Mouse (Mus musculus): ENCODE data around the gene Gpr156. TPM values are rescaled to one million over a fixed set of nuclear protein-coding genes. Genes with fewer than 3 reads are reported as not detected.

The Gpr156 gene
- polyA plus RNA-seq, 1 experiment from 2014 or later = 5.1 TPM

GRCm38 (mm10) chr16:37878951-37879505, 37.3 kb upstream of the Gpr156 start:
- Histone ChIP-seq H3K9ac (ENCODE audit: low read depth, low read length) (no peak overlapping the region), H3K27me3 (ENCODE audit: control insufficient read depth, insufficient read depth, low read depth, low read length) (no peaks in the 10 kb centered on the region), H3K27ac (ENCODE audit: low read length) (no peak overlapping the region), H3K36me3 (ENCODE audit: control insufficient read depth, insufficient read depth, low read length) (peaks cover 29% of the 10 kb centered on the region), H3K4me1 (ENCODE audit: control insufficient read depth, insufficient read depth, low read length) (no peaks in the 10 kb centered on the region), H3K4me3 (ENCODE audit: low read depth, low read length) (no peak overlapping the region), H3K9me3 (replicated peaks; ENCODE audit: control insufficient read depth, low read length, poor library complexity, severe bottlenecking) (no peaks in the 10 kb centered on the region), H3K4me2 (ENCODE audit: low read length) (no peak overlapping the region)
- no peak for ATAC-seq
- 86% methylated on average over 7 of the region's 7 CpGs for WGBS

- no peak for ATAC-seq
- Histone ChIP-seq H3K27ac (ENCODE audit: low read length) (no peak overlapping the region), H3K9me3 (replicated peaks; ENCODE audit: control insufficient read depth, low read length, poor library complexity, severe bottlenecking) (no peaks in the 10 kb centered on the region), H3K27me3 (ENCODE audit: control insufficient read depth, insufficient read depth, low read depth, low read length) (no peaks in the 10 kb centered on the region), H3K4me1 (ENCODE audit: control insufficient read depth, insufficient read depth, low read length) (no peaks in the 10 kb centered on the region), H3K4me3 (ENCODE audit: low read depth, low read length) (no peak overlapping the region), H3K36me3 (ENCODE audit: control insufficient read depth, insufficient read depth, low read length) (peaks cover 29% of the 10 kb centered on the region), H3K4me2 (ENCODE audit: low read length) (no peak overlapping the region), H3K9ac (ENCODE audit: low read depth, low read length) (no peak overlapping the region)
- WGBS = 96% methylated on average over 4 of the region's 4 CpGs
Observed at GRCm38 (mm10) chr16:37879750-37880419, 36.4 kb upstream of the Gpr156 start.

GRCm38 (mm10) chr16:37881168-37881567, 35.1 kb upstream of the Gpr156 start:
- Histone ChIP-seq H3K27me3 (ENCODE audit: control insufficient read depth, insufficient read depth, low read depth, low read length) (no peaks in the 10 kb centered on the region), H3K4me3 (ENCODE audit: low read depth, low read length) (no peak overlapping the region), H3K36me3 (ENCODE audit: control insufficient read depth, insufficient read depth, low read length) (peaks cover 29% of the 10 kb centered on the region), H3K4me1 (ENCODE audit: control insufficient read depth, insufficient read depth, low read length) (no peaks in the 10 kb centered on the region), H3K27ac (ENCODE audit: low read length) (no peak overlapping the region), H3K4me2 (ENCODE audit: low read length) (no peak overlapping the region), H3K9me3 (replicated peaks; ENCODE audit: control insufficient read depth, low read length, poor library complexity, severe bottlenecking) (no peaks in the 10 kb centered on the region), H3K9ac (ENCODE audit: low read depth, low read length) (no peak overlapping the region)
- no peak for ATAC-seq
- 90% methylated on average over 2 of the region's 2 CpGs for WGBS

GRCm38 (mm10) chr16:37888986-37889385, 27.3 kb upstream of the Gpr156 start:
- WGBS = 89% methylated on average over 3 of the region's 3 CpGs
- H3K4me2 ChIP-seq (ENCODE audit: low read length) = no peak overlapping the region
- ATAC-seq = no peak
- H3K4me3 ChIP-seq (ENCODE audit: low read depth, low read length) = no peak overlapping the region
- no peaks in the 10 kb centered on the region for H3K4me1 ChIP-seq (ENCODE audit: control insufficient read depth, insufficient read depth, low read length)
- no peaks in the 10 kb centered on the region for H3K36me3 ChIP-seq (ENCODE audit: control insufficient read depth, insufficient read depth, low read length)
- H3K27me3 ChIP-seq (ENCODE audit: control insufficient read depth, insufficient read depth, low read depth, low read length) = no peaks in the 10 kb centered on the region
- no peaks in the 10 kb centered on the region for H3K9me3 ChIP-seq (replicated peaks; ENCODE audit: control insufficient read depth, low read length, poor library complexity, severe bottlenecking)
- no peak overlapping the region for H3K9ac ChIP-seq (ENCODE audit: low read depth, low read length)
- no peak overlapping the region for H3K27ac ChIP-seq (ENCODE audit: low read length)

GRCm38 (mm10) chr16:37892667-37893066, 23.6 kb upstream of the Gpr156 start:
- Histone ChIP-seq H3K4me1 (ENCODE audit: control insufficient read depth, insufficient read depth, low read length) (no peaks in the 10 kb centered on the region), H3K27me3 (ENCODE audit: control insufficient read depth, insufficient read depth, low read depth, low read length) (no peaks in the 10 kb centered on the region), H3K36me3 (ENCODE audit: control insufficient read depth, insufficient read depth, low read length) (no peaks in the 10 kb centered on the region), H3K4me2 (ENCODE audit: low read length) (no peak overlapping the region), H3K9ac (ENCODE audit: low read depth, low read length) (no peak overlapping the region), H3K9me3 (replicated peaks; ENCODE audit: control insufficient read depth, low read length, poor library complexity, severe bottlenecking) (no peaks in the 10 kb centered on the region), H3K27ac (ENCODE audit: low read length) (no peak overlapping the region), H3K4me3 (ENCODE audit: low read depth, low read length) (no peak overlapping the region)
- ATAC-seq = no peak
- WGBS = 40% methylated on average over 2 of the region's 2 CpGs

GRCm38 (mm10) chr16:37893381-37893780, 22.9 kb upstream of the Gpr156 start:
- no peaks in the 10 kb centered on the region for H3K9me3 ChIP-seq (replicated peaks; ENCODE audit: control insufficient read depth, low read length, poor library complexity, severe bottlenecking)
- H3K36me3 ChIP-seq (ENCODE audit: control insufficient read depth, insufficient read depth, low read length) = no peaks in the 10 kb centered on the region
- no peak overlapping the region for H3K27ac ChIP-seq (ENCODE audit: low read length)
- no peaks in the 10 kb centered on the region for H3K4me1 ChIP-seq (ENCODE audit: control insufficient read depth, insufficient read depth, low read length)
- H3K4me3 ChIP-seq (ENCODE audit: low read depth, low read length) = no peak overlapping the region
- 63% methylated on average over 6 of the region's 6 CpGs for WGBS
- no peaks in the 10 kb centered on the region for H3K27me3 ChIP-seq (ENCODE audit: control insufficient read depth, insufficient read depth, low read depth, low read length)
- ATAC-seq = no peak
- H3K9ac ChIP-seq (ENCODE audit: low read depth, low read length) = no peak overlapping the region
- H3K4me2 ChIP-seq (ENCODE audit: low read length) = no peak overlapping the region

- H3K27ac ChIP-seq (ENCODE audit: low read length) = no peak overlapping the region
- no peak overlapping the region for H3K9ac ChIP-seq (ENCODE audit: low read depth, low read length)
- ATAC-seq = no peak
- H3K9me3 ChIP-seq (replicated peaks; ENCODE audit: control insufficient read depth, low read length, poor library complexity, severe bottlenecking) = no peaks in the 10 kb centered on the region
- H3K4me1 ChIP-seq (ENCODE audit: control insufficient read depth, insufficient read depth, low read length) = no peaks in the 10 kb centered on the region
- H3K4me2 ChIP-seq (ENCODE audit: low read length) = no peak overlapping the region
- H3K36me3 ChIP-seq (ENCODE audit: control insufficient read depth, insufficient read depth, low read length) = no peaks in the 10 kb centered on the region
- H3K27me3 ChIP-seq (ENCODE audit: control insufficient read depth, insufficient read depth, low read depth, low read length) = no peaks in the 10 kb centered on the region
- no peak overlapping the region for H3K4me3 ChIP-seq (ENCODE audit: low read depth, low read length)
- 89% methylated on average over 2 of the region's 2 CpGs for WGBS
Observed at GRCm38 (mm10) chr16:37893942-37894341, 22.4 kb upstream of the Gpr156 start.

GRCm38 (mm10) chr16:37898790-37899189, 17.5 kb upstream of the Gpr156 start:
- Histone ChIP-seq H3K9ac (ENCODE audit: low read depth, low read length) (no peak overlapping the region), H3K27ac (ENCODE audit: low read length) (no peak overlapping the region), H3K27me3 (ENCODE audit: control insufficient read depth, insufficient read depth, low read depth, low read length) (no peaks in the 10 kb centered on the region), H3K9me3 (replicated peaks; ENCODE audit: control insufficient read depth, low read length, poor library complexity, severe bottlenecking) (no peaks in the 10 kb centered on the region), H3K4me2 (ENCODE audit: low read length) (no peak overlapping the region), H3K4me3 (ENCODE audit: low read depth, low read length) (no peak overlapping the region), H3K4me1 (ENCODE audit: control insufficient read depth, insufficient read depth, low read length) (no peaks in the 10 kb centered on the region), H3K36me3 (ENCODE audit: control insufficient read depth, insufficient read depth, low read length) (no peaks in the 10 kb centered on the region)
- WGBS = 88% methylated on average over 5 of the region's 5 CpGs
- no peak for ATAC-seq

- no peak for ATAC-seq
- H3K4me3 ChIP-seq (ENCODE audit: low read depth, low read length) = no peak overlapping the region
- 37% methylated on average over 2 of the region's 2 CpGs for WGBS
Observed at GRCm38 (mm10) chr16:37899357-37899756, 16.9 kb upstream of the Gpr156 start.

More at GRCm38 (mm10) chr16:37899357-37899756, 16.9 kb upstream of the Gpr156 start:
- Histone ChIP-seq H3K27me3 (ENCODE audit: control insufficient read depth, insufficient read depth, low read depth, low read length) (no peaks in the 10 kb centered on the region), H3K4me2 (ENCODE audit: low read length) (no peak overlapping the region), H3K9ac (ENCODE audit: low read depth, low read length) (no peak overlapping the region), H3K4me1 (ENCODE audit: control insufficient read depth, insufficient read depth, low read length) (no peaks in the 10 kb centered on the region), H3K36me3 (ENCODE audit: control insufficient read depth, insufficient read depth, low read length) (no peaks in the 10 kb centered on the region), H3K27ac (ENCODE audit: low read length) (no peak overlapping the region), H3K9me3 (replicated peaks; ENCODE audit: control insufficient read depth, low read length, poor library complexity, severe bottlenecking) (no peaks in the 10 kb centered on the region)
